Mouse (Mus musculus): ENCODE data around the gene Lgals2. TPM values are rescaled to one million over a fixed set of nuclear protein-coding genes. Genes with fewer than 3 reads are reported as not detected.
A peak's percentile ranks its signal among the peaks of the same experiment; 100 is the strongest.

The Lgals2 gene
- polyA plus RNA-seq, 1 experiment from 2014 or later: not detected

DNA sequence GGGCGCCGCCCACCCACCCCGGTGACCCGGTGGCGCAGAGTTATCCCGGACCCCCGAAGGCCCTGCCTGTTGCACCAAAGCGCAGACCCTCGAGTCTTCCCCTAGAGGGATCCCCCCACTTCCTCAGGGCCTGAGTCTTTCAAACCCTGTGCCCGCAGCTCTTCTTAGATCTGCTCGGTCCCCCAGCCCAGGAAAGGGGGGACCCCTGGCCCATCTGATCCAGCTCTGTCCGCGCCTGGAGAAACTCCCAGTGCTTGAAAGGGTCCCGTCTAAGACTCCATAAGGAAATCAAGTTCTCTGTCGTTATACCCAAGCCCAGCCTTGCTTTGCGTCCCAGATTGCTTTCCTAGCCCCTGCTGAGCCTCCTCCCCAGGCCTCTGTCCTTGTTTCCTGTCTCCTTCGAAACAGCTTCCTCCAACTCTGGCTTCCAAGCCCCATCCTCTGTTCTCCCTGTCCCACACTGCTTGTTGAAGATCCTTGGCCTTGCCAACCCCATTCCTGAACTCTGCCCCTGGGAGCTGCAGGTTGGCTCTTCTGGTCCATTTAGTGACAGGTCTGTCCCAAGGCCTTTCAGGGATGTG is 22.6 kb upstream of the Lgals2 start:
- Histone ChIP-seq H3K27ac (ENCODE audit: low read depth, low read length) (peak overlapping the region; percentile 98), H3K9me3 (ENCODE audit: control insufficient read depth, low read length) (no peaks in the 10 kb centered on the region), H3K27me3 (ENCODE audit: control insufficient read depth, insufficient read depth, low read length) (no peaks in the 10 kb centered on the region), H3K36me3 (ENCODE audit: control insufficient read depth, insufficient read depth, low read length) (no peaks in the 10 kb centered on the region), H3K4me3 (ENCODE audit: low read depth, low read length) (peak overlapping the region; percentile 74), H3K4me2 (ENCODE audit: low read depth) (peak overlapping the region; percentile 88), H3K4me1 (ENCODE audit: control insufficient read depth, insufficient read depth, low read length) (peaks cover 6% of the 10 kb centered on the region; the same call in 1 of the 2 replicates), H3K9ac (ENCODE audit: low read length) (peak overlapping the region; percentile 88)
- DNase-seq (ENCODE audit: low spot score) (no peak), ATAC-seq (ENCODE audit: insufficient read depth, low FRiP score, low TSS enrichment) (peak; percentile 31; the same call in 1 of the 2 replicates)
- WGBS: under 1% methylated on average over 17 of the region's 17 CpGs

DNA sequence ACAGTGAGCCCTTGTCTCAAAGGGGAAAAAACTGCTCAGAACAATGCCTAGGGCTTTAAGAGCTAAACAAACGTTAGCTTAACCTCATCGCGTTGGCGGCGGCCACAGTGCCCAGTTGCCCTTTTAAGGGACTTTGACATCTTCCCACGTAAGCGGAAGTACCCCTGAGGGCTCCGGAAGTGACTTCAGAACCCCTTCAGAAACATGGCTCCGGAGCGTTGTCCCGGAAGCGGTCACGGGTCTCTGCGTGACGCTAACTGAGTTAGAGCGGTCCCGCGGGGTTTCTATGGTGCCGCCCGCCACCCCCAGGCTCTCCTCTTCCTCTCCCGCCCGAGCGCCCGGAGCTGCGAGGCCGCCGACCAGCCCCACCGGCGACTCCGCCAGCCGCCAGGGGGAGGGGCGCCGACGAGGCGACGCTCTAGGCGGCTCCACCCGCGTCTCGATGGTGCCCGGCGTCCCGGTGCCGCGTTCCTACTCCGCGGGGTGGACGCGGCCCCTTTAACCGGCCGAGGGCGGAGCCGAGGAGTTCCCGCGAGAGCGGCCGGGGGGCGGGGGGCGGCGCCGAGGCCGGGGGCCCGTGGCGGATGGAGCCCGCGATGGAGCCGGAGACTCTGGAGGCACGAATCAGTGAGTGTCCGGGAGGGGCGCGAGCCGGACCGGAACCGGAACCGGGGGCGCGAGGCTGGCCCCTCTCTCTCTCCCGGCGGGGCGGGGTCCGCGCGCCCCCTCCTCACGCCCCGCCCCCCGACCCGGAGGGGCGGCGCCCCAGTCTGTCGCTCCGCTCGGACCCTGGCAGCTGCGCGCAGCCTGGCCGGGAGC is 21.9 kb upstream of the Lgals2 start, which contains the start of gene Gga1:
Gga1 (plus strand) TSS at position 200 of the 819 bp plus-strand sequence.
- Histone ChIP-seq H3K9ac (ENCODE audit: low read length) (peak within 1 kb of the TSS; percentile 88), H3K4me2 (ENCODE audit: low read depth) (peak within 1 kb of the TSS; percentile 88), H3K4me3 (ENCODE audit: low read depth, low read length) (peak within 1 kb of the TSS; percentile 74), H3K36me3 (ENCODE audit: control insufficient read depth, insufficient read depth, low read length) (no peaks in the 10 kb centered on the region), H3K27ac (ENCODE audit: low read depth, low read length) (peak within 1 kb of the TSS; percentile 98), H3K4me1 (ENCODE audit: control insufficient read depth, insufficient read depth, low read length) (peaks cover 6% of the 10 kb centered on the region; the same call in 1 of the 2 replicates), H3K27me3 (ENCODE audit: control insufficient read depth, insufficient read depth, low read length) (no peaks in the 10 kb centered on the region), H3K9me3 (ENCODE audit: control insufficient read depth, low read length) (no peaks in the 10 kb centered on the region)
- DNase-seq (ENCODE audit: low spot score): peak; percentile 95
- WGBS: under 1% methylated on average over 72 of the region's 95 CpGs
- peak; percentile 89 for ATAC-seq (ENCODE audit: insufficient read depth, low FRiP score, low TSS enrichment)

DNA sequence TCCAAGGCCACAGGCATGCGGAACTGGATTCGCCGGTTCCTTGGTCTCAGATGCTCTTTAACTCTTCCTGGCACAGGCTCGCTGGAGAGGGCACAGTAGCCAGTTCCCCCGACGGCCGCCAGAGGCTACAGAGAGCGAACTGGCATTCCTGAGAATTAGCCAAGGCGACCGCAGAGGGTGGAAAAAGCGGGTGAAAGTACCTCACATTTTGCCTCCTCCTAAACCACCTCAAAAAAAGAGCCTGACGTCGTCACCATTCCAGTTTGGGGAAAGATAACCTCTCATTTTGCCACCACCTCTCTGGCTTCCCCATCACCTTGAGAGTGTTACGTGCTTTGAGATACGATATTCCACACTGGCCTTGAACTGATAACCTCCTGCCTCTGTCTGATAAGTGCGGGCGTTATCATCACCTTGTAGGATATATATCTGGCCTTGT is 20.9 kb upstream of the Lgals2 start:
- H3K4me2 ChIP-seq (ENCODE audit: low read depth): peak overlapping the region; percentile 88
- DNase-seq (ENCODE audit: low spot score): peak; percentile 86
- no peaks in the 10 kb centered on the region for H3K27me3 ChIP-seq (ENCODE audit: control insufficient read depth, insufficient read depth, low read length)
- H3K4me1 ChIP-seq (ENCODE audit: control insufficient read depth, insufficient read depth, low read length): peaks cover 6% of the 10 kb centered on the region; the same call in 1 of the 2 replicates
- WGBS: 5% methylated on average over 17 of the region's 17 CpGs
- H3K36me3 ChIP-seq (ENCODE audit: control insufficient read depth, insufficient read depth, low read length): no peaks in the 10 kb centered on the region
- 0 out of 2 replicates have a peak, but pooled peaks have one; percentile 18 for ATAC-seq (ENCODE audit: insufficient read depth, low FRiP score, low TSS enrichment)
- peak overlapping the region; percentile 98 for H3K27ac ChIP-seq (ENCODE audit: low read depth, low read length)
- no peaks in the 10 kb centered on the region for H3K9me3 ChIP-seq (ENCODE audit: control insufficient read depth, low read length)
- H3K4me3 ChIP-seq (ENCODE audit: low read depth, low read length): peak overlapping the region; percentile 74
- peak overlapping the region; percentile 88 for H3K9ac ChIP-seq (ENCODE audit: low read length)

DNA sequence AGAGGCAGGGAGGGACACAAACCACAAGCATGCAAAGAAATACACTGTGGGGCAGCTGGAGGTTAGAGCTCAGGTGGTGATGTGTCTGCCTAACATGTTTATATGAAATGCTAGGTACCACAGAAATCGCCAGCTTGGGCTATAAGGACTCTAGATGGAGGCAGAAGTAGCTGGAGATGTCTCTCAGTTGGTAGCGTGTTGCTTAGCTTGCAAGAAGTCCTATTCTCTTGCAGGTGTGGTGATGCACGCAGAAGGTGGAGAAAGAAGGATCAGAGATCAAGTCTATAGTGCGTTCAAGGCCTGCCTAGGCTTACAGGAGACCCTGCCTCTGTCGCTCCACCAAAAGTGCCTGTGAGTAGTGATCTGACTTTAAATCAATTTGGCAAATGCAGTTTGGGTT is 20.2 kb upstream of the Lgals2 start:
- peak overlapping the region; percentile 88 for H3K4me2 ChIP-seq (ENCODE audit: low read depth)

DNA sequence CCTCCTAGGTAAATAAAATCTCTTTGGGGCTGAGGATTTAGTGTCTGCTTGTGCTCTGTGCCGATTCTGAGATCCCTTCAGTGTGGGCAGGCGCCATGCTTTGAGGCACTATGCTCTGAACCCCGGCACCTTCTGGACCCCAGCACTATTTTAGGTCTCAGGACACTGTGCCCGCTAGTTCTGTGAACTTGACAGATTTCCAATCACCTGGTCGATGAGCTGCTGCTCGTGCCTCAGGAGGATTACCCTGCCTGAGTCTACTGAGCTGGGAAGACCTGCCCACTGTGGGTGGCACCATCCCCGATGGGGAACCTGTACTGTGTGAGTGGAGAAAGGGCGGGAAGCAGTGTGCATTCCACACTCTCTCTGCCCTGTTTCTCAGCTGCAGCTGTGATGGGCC is 19.7 kb upstream of the Lgals2 start:
- 82% methylated on average over 8 of the region's 8 CpGs for WGBS
- no peak overlapping the region for H3K4me2 ChIP-seq (ENCODE audit: low read depth)
- H3K9ac ChIP-seq (ENCODE audit: low read length): no peak overlapping the region
- H3K4me3 ChIP-seq (ENCODE audit: low read depth, low read length): no peak overlapping the region
- H3K27ac ChIP-seq (ENCODE audit: low read depth, low read length): no peak overlapping the region
- no peaks in the 10 kb centered on the region for H3K36me3 ChIP-seq (ENCODE audit: control insufficient read depth, insufficient read depth, low read length)
- no peak for ATAC-seq (ENCODE audit: insufficient read depth, low FRiP score, low TSS enrichment)
- no peaks in the 10 kb centered on the region for H3K9me3 ChIP-seq (ENCODE audit: control insufficient read depth, low read length)
- DNase-seq (ENCODE audit: low spot score): no peak
- H3K4me1 ChIP-seq (ENCODE audit: control insufficient read depth, insufficient read depth, low read length): peaks cover 6% of the 10 kb centered on the region; the same call in 1 of the 2 replicates
- H3K27me3 ChIP-seq (ENCODE audit: control insufficient read depth, insufficient read depth, low read length): no peaks in the 10 kb centered on the region

More for the DNA sequence above, 20.2 kb upstream of the Lgals2 start:
- Histone ChIP-seq H3K27ac (ENCODE audit: low read depth, low read length) (0 out of 2 replicates have a peak overlapping the region, but pooled peaks have one; percentile 98), H3K4me1 (ENCODE audit: control insufficient read depth, insufficient read depth, low read length) (peaks cover 6% of the 10 kb centered on the region; the same call in 1 of the 2 replicates), H3K27me3 (ENCODE audit: control insufficient read depth, insufficient read depth, low read length) (no peaks in the 10 kb centered on the region), H3K9me3 (ENCODE audit: control insufficient read depth, low read length) (no peaks in the 10 kb centered on the region), H3K4me3 (ENCODE audit: low read depth, low read length) (no peak overlapping the region), H3K36me3 (ENCODE audit: control insufficient read depth, insufficient read depth, low read length) (no peaks in the 10 kb centered on the region), H3K9ac (ENCODE audit: low read length) (peak overlapping the region; percentile 88)
- WGBS: 73% methylated on average over 5 of the region's 5 CpGs
- no peak for DNase-seq (ENCODE audit: low spot score)
- no peak for ATAC-seq (ENCODE audit: insufficient read depth, low FRiP score, low TSS enrichment)

DNA sequence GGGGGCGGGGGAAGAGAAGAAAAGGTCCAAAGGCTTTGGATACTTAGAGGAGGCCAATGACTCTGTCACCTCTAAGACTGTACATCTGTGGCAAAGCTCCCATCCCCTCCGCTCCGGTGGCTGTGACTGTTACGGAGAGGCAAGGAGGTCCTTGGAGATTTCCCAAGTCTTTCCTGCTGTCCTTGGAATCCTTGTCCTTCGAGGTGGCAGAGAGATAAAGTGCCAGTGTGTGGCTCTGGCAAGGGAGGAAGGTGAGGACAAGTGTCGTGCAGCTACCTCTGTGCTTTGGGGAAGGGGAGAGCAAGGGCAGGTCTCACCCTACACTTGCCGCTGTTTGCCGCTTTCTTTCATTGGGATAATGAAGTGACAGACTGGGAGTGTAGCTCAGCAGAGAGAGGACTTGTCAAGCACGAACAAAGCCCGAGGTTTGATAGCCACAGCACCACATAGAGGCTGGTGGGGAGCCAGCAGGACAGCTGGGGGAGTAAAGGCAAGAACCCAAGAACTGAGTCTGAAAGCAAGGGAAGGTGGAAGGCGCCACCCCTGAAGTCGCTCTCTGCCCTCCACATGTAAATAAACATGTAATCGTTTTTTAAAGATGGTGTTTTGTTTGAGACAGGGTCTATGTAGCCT is 18.6 kb upstream of the Lgals2 start:
- peaks cover 6% of the 10 kb centered on the region; the same call in 1 of the 2 replicates for H3K4me1 ChIP-seq (ENCODE audit: control insufficient read depth, insufficient read depth, low read length)
- WGBS: 60% methylated on average over 13 of the region's 13 CpGs
- no peak overlapping the region for H3K27ac ChIP-seq (ENCODE audit: low read depth, low read length)
- no peak overlapping the region for H3K4me3 ChIP-seq (ENCODE audit: low read depth, low read length)
- no peaks in the 10 kb centered on the region for H3K36me3 ChIP-seq (ENCODE audit: control insufficient read depth, insufficient read depth, low read length)
- H3K9me3 ChIP-seq (ENCODE audit: control insufficient read depth, low read length): no peaks in the 10 kb centered on the region
- H3K27me3 ChIP-seq (ENCODE audit: control insufficient read depth, insufficient read depth, low read length): no peaks in the 10 kb centered on the region
- H3K9ac ChIP-seq (ENCODE audit: low read length): no peak overlapping the region
- DNase-seq (ENCODE audit: low spot score): no peak
- H3K4me2 ChIP-seq (ENCODE audit: low read depth): no peak overlapping the region
- no peak for ATAC-seq (ENCODE audit: insufficient read depth, low FRiP score, low TSS enrichment)

DNA sequence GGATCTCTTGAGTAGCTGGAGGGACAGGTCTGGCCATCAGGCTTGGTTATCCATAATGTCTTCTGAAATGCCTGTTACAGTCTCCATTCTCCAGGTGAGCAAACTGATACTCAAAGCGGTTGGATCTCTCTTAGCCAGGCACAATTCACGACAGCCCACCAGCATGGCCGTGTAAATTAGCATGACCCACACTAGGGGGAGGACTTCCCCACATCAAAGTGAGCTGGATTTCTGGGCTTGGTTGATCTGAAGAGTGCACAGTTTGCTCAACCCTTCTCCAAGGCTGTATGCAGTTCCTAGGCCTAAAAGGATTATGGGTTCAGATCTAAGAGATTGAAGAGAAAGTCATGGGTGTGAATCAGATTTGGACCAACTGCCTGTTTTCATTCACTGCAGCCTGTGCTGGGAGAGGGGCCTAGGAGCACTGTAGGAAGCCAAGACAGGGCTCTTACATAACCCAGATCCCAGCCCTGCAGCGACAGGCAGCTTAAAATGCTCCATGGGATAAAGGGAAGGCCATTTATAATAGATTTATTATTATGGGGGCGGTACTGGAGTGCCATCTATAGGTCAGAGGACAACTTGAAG is 16.8 kb upstream of the Lgals2 start:
- Histone ChIP-seq H3K27ac (ENCODE audit: low read depth, low read length) (no peak overlapping the region), H3K4me1 (ENCODE audit: control insufficient read depth, insufficient read depth, low read length) (no peaks in the 10 kb centered on the region), H3K9me3 (ENCODE audit: control insufficient read depth, low read length) (no peaks in the 10 kb centered on the region), H3K4me3 (ENCODE audit: low read depth, low read length) (no peak overlapping the region), H3K36me3 (ENCODE audit: control insufficient read depth, insufficient read depth, low read length) (no peaks in the 10 kb centered on the region), H3K27me3 (ENCODE audit: control insufficient read depth, insufficient read depth, low read length) (no peaks in the 10 kb centered on the region), H3K4me2 (ENCODE audit: low read depth) (no peak overlapping the region), H3K9ac (ENCODE audit: low read length) (no peak overlapping the region)
- DNase-seq (ENCODE audit: low spot score): no peak
- WGBS: 59% methylated on average over 5 of the region's 5 CpGs
- ATAC-seq (ENCODE audit: insufficient read depth, low FRiP score, low TSS enrichment): no peak

DNA sequence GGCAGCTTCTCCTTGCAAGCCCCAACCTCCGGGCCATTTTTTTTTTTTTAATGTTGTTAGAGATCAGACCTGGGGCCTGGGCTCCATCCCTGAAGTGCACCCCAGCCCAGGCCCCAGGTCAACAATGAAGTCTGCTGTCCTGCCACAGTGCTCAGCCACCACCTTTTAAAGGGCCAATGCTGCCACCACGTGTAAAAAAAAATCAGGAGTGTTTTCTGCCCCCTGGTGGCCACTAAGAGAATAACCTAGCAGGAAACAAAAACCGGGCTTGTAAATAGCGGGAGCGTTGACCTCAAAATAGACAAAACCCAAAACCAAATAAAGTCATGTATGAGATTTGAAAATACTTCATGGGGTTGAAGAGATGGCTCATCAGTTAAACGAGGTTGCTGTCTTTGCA is 14.4 kb upstream of the Lgals2 start:
- Histone ChIP-seq H3K9ac (ENCODE audit: low read length) (no peak overlapping the region), H3K27me3 (ENCODE audit: control insufficient read depth, insufficient read depth, low read length) (no peaks in the 10 kb centered on the region), H3K9me3 (ENCODE audit: control insufficient read depth, low read length) (no peaks in the 10 kb centered on the region), H3K4me2 (ENCODE audit: low read depth) (no peak overlapping the region), H3K4me1 (ENCODE audit: control insufficient read depth, insufficient read depth, low read length) (no peaks in the 10 kb centered on the region), H3K27ac (ENCODE audit: low read depth, low read length) (no peak overlapping the region), H3K4me3 (ENCODE audit: low read depth, low read length) (no peak overlapping the region), H3K36me3 (ENCODE audit: control insufficient read depth, insufficient read depth, low read length) (no peaks in the 10 kb centered on the region)
- ATAC-seq (ENCODE audit: insufficient read depth, low FRiP score, low TSS enrichment) (no peak), DNase-seq (ENCODE audit: low spot score) (peak; percentile 64)
- 26% methylated on average over 6 of the region's 6 CpGs for WGBS
